Mouse (Mus musculus): ENCODE measurements at regions not wholly inside any gene's neighbourhood (a gene's known extent, or its start where the extent isn't known, plus 50 kb on each side); places are given as distances from the start of the nearest gene placed in this dataset.

GRCm38 (mm10) chr14:33820541-33821260 lies 102.7 kb upstream of the Gdf10 start:
- no peaks in the 10 kb centered on the region for H3K27me3 ChIP-seq (replicated peaks)
- H3K27ac ChIP-seq (replicated peaks), result no peak overlapping the region
- H3K4me1 ChIP-seq, result peaks cover 13% of the 10 kb centered on the region
- 94% methylated on average over 14 of the region's 14 CpGs for WGBS
- no peak for ATAC-seq (ENCODE audit: low FRiP score)
- H3K4me3 ChIP-seq (replicated peaks), result no peak overlapping the region
- no peak overlapping the region for H3K9ac ChIP-seq (replicated peaks)
- H3K36me3 ChIP-seq, result no peaks in the 10 kb centered on the region
- H3K9me3 ChIP-seq (replicated peaks), result no peaks in the 10 kb centered on the region
- H3K4me2 ChIP-seq, result no peak overlapping the region

- ATAC-seq (ENCODE audit: low FRiP score), result no peak
- Histone ChIP-seq H3K4me2 (no peak overlapping the region), H3K4me1 (peaks cover 13% of the 10 kb centered on the region), H3K9me3 (replicated peaks) (no peaks in the 10 kb centered on the region), H3K27me3 (replicated peaks) (no peaks in the 10 kb centered on the region), H3K4me3 (replicated peaks) (no peak overlapping the region), H3K27ac (replicated peaks) (no peak overlapping the region), H3K36me3 (no peaks in the 10 kb centered on the region), H3K9ac (replicated peaks) (no peak overlapping the region)
- WGBS, result 91% methylated on average over 7 of the region's 7 CpGs
Measured at GRCm38 (mm10) chr14:33821436-33821835, 102.0 kb upstream of the Gdf10 start.

GRCm38 (mm10) chr14:33824421-33824874 lies 98.9 kb upstream of the Gdf10 start:
- no peak overlapping the region for H3K4me3 ChIP-seq (replicated peaks)
- peaks cover 13% of the 10 kb centered on the region for H3K4me1 ChIP-seq
- ATAC-seq (ENCODE audit: low FRiP score), result peak; percentile 80
- WGBS, result 31% methylated on average over 11 of the region's 11 CpGs
- H3K9ac ChIP-seq (replicated peaks), result no peak overlapping the region
- no peaks in the 10 kb centered on the region for H3K36me3 ChIP-seq
- H3K9me3 ChIP-seq (replicated peaks), result no peaks in the 10 kb centered on the region
- 0 out of 2 replicates have a peak overlapping the region, but pooled peaks have one; percentile 28 for H3K27ac ChIP-seq (replicated peaks)
- H3K27me3 ChIP-seq (replicated peaks), result no peaks in the 10 kb centered on the region
- peak overlapping the region; percentile 23; the same call in 1 of the 2 replicates for H3K4me2 ChIP-seq

GRCm38 (mm10) chr14:33826003-33826644 lies 97.3 kb upstream of the Gdf10 start:
- Histone ChIP-seq H3K4me3 (replicated peaks) (no peak overlapping the region), H3K27me3 (replicated peaks) (no peaks in the 10 kb centered on the region)

GRCm38 (mm10) chr14:33832650-33833319 lies 90.6 kb upstream of the Gdf10 start:
- Histone ChIP-seq H3K9me3 (replicated peaks) (no peaks in the 10 kb centered on the region), H3K4me2 (no peak overlapping the region), H3K27me3 (replicated peaks) (no peaks in the 10 kb centered on the region), H3K36me3 (no peaks in the 10 kb centered on the region), H3K4me1 (peaks cover 5% of the 10 kb centered on the region; the same call in 1 of the 2 replicates), H3K27ac (replicated peaks) (no peak overlapping the region), H3K4me3 (replicated peaks) (no peak overlapping the region), H3K9ac (replicated peaks) (no peak overlapping the region)
- no peak for ATAC-seq (ENCODE audit: low FRiP score)
- WGBS, result 74% methylated on average over 14 of the region's 14 CpGs

More at GRCm38 (mm10) chr14:33826003-33826644, 97.3 kb upstream of the Gdf10 start:
- WGBS, result 87% methylated on average over 12 of the region's 12 CpGs
- no peak for ATAC-seq (ENCODE audit: low FRiP score)
- Histone ChIP-seq H3K36me3 (no peaks in the 10 kb centered on the region), H3K9ac (replicated peaks) (no peak overlapping the region), H3K4me1 (peaks cover 13% of the 10 kb centered on the region), H3K4me2 (no peak overlapping the region), H3K27ac (replicated peaks) (no peak overlapping the region), H3K9me3 (replicated peaks) (no peaks in the 10 kb centered on the region)

GRCm38 (mm10) chr14:33836341-33836740 lies 87.0 kb upstream of the Gdf10 start:
- ATAC-seq (ENCODE audit: low FRiP score), result no peak
- H3K4me2 ChIP-seq, result no peak overlapping the region
- H3K36me3 ChIP-seq, result no peaks in the 10 kb centered on the region
- H3K27ac ChIP-seq (replicated peaks), result no peak overlapping the region
- peaks cover 5% of the 10 kb centered on the region; the same call in 1 of the 2 replicates for H3K4me1 ChIP-seq
- H3K27me3 ChIP-seq (replicated peaks), result no peaks in the 10 kb centered on the region
- H3K4me3 ChIP-seq (replicated peaks), result no peak overlapping the region
- 95% methylated on average over 11 of the region's 11 CpGs for WGBS
- H3K9ac ChIP-seq (replicated peaks), result no peak overlapping the region
- H3K9me3 ChIP-seq (replicated peaks), result no peaks in the 10 kb centered on the region

- H3K36me3 ChIP-seq, result no peaks in the 10 kb centered on the region
- H3K4me2 ChIP-seq, result no peak overlapping the region
- no peaks in the 10 kb centered on the region for H3K27me3 ChIP-seq (replicated peaks)
- no peak for ATAC-seq (ENCODE audit: low FRiP score)
- H3K9me3 ChIP-seq (replicated peaks), result no peaks in the 10 kb centered on the region
- no peak overlapping the region for H3K9ac ChIP-seq (replicated peaks)
- H3K27ac ChIP-seq (replicated peaks), result no peak overlapping the region
- no peaks in the 10 kb centered on the region for H3K4me1 ChIP-seq
- no peak overlapping the region for H3K4me3 ChIP-seq (replicated peaks)
- 89% methylated on average over 6 of the region's 6 CpGs for WGBS
Measured at GRCm38 (mm10) chr14:33841821-33842220, 81.6 kb upstream of the Gdf10 start.

GRCm38 (mm10) chr14:33853499-33853898 lies 69.9 kb upstream of the Gdf10 start:
- ATAC-seq (ENCODE audit: low FRiP score), result no peak
- 82% methylated on average over 3 of the region's 3 CpGs for WGBS
- Histone ChIP-seq H3K4me1 (no peaks in the 10 kb centered on the region), H3K4me3 (replicated peaks) (no peak overlapping the region), H3K27me3 (replicated peaks) (no peaks in the 10 kb centered on the region), H3K9me3 (replicated peaks) (no peaks in the 10 kb centered on the region), H3K36me3 (no peaks in the 10 kb centered on the region), H3K4me2 (no peak overlapping the region), H3K27ac (replicated peaks) (no peak overlapping the region), H3K9ac (replicated peaks) (no peak overlapping the region)

GRCm38 (mm10) chr14:33854181-33854580 lies 69.2 kb upstream of the Gdf10 start:
- WGBS, result 90% methylated on average over 6 of the region's 6 CpGs
- no peaks in the 10 kb centered on the region for H3K9me3 ChIP-seq (replicated peaks)
- H3K36me3 ChIP-seq, result no peaks in the 10 kb centered on the region
- no peak overlapping the region for H3K4me3 ChIP-seq (replicated peaks)
- no peak overlapping the region for H3K9ac ChIP-seq (replicated peaks)
- no peak overlapping the region for H3K27ac ChIP-seq (replicated peaks)
- ATAC-seq (ENCODE audit: low FRiP score), result no peak
- H3K4me1 ChIP-seq, result no peaks in the 10 kb centered on the region; the same call in 1 of the 2 replicates
- no peak overlapping the region for H3K4me2 ChIP-seq
- no peaks in the 10 kb centered on the region for H3K27me3 ChIP-seq (replicated peaks)

GRCm38 (mm10) chr14:33856992-33857391 lies 66.4 kb upstream of the Gdf10 start:
- Histone ChIP-seq H3K9ac (replicated peaks) (no peak overlapping the region), H3K27me3 (replicated peaks) (no peaks in the 10 kb centered on the region), H3K36me3 (no peaks in the 10 kb centered on the region), H3K4me3 (replicated peaks) (no peak overlapping the region), H3K4me1 (no peaks in the 10 kb centered on the region; the same call in 1 of the 2 replicates), H3K27ac (replicated peaks) (no peak overlapping the region), H3K4me2 (no peak overlapping the region), H3K9me3 (replicated peaks) (no peaks in the 10 kb centered on the region)
- WGBS, result 85% methylated on average over 6 of the region's 6 CpGs
- no peak for ATAC-seq (ENCODE audit: low FRiP score)

- H3K9ac ChIP-seq (replicated peaks), result no peak overlapping the region
- H3K4me1 ChIP-seq, result no peaks in the 10 kb centered on the region
- H3K36me3 ChIP-seq, result no peaks in the 10 kb centered on the region
- no peak overlapping the region for H3K27ac ChIP-seq (replicated peaks)
- H3K9me3 ChIP-seq (replicated peaks), result no peaks in the 10 kb centered on the region
- H3K4me3 ChIP-seq (replicated peaks), result no peak overlapping the region
- no peak overlapping the region for H3K4me2 ChIP-seq
- 88% methylated on average over 1 of the region's 1 CpGs for WGBS
- no peak for ATAC-seq (ENCODE audit: low FRiP score)
- no peaks in the 10 kb centered on the region for H3K27me3 ChIP-seq (replicated peaks)
Measured at GRCm38 (mm10) chr14:33864796-33865195, 58.6 kb upstream of the Gdf10 start.

GRCm38 (mm10) chr14:33865746-33866145 lies 57.6 kb upstream of the Gdf10 start:
- H3K9ac ChIP-seq (replicated peaks), result no peak overlapping the region
- H3K9me3 ChIP-seq (replicated peaks), result no peaks in the 10 kb centered on the region
- no peaks in the 10 kb centered on the region for H3K27me3 ChIP-seq (replicated peaks)
- H3K4me2 ChIP-seq, result no peak overlapping the region
- no peak for ATAC-seq (ENCODE audit: low FRiP score)
- no peaks in the 10 kb centered on the region for H3K36me3 ChIP-seq
- no peaks in the 10 kb centered on the region for H3K4me1 ChIP-seq
- 89% methylated on average over 2 of the region's 2 CpGs for WGBS
- H3K27ac ChIP-seq (replicated peaks), result no peak overlapping the region
- no peak overlapping the region for H3K4me3 ChIP-seq (replicated peaks)

Data from neural tube, embryonic 15.5 days (tissue).